22 mouse cellular contexts compared by ENCODE assay signal in the genomic region with DNA sequence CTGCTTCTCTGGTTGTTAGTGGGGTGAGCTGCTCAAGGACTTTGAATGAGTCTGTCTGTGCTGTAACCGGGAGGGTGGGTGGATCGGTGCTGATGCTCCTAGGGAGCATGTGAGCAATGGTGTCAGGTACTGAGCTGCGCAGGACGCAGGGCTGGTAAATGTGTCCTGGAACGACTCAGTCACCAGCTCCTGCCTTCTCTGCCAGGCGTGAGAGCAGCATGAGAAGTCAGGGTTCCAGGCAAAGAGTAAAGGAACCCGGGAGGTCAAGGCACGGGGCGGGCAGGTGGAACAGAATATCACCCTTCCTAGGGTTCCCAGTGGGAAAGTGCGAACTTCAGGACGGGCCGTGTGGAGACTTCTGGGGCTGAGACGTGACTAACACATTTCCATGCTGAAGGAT. TPM values are rescaled to one million over a fixed set of nuclear protein-coding genes. Genes with fewer than 3 reads are reported as not detected.
"Had no signal": no experiment of that assay in that cellular context is flagged by ENCODE, and none has a peak within 500 bp of the region (broad histone marks: within the 10 kb centered on the region; RNA-seq: fewer than 3 reads in every experiment).

No protein-coding gene starts in this region.

- H3K27ac ChIP-seq: limb, embryonic 10.5 days; limb, embryonic 13.5 days; liver, embryonic 12.5 days; liver, embryonic 15.5 days; midbrain, embryonic 12.5 days; midbrain, embryonic 15.5 days; neural tube, embryonic 13.5 days; stomach, postnatal 0 days had no signal

- DNase-seq: kidney, adult 18-20 months; kidney, adult 9 months; kidney, postnatal 14 days; kidney, postnatal 4 days; liver; lung, adult 2 months; lung, postnatal 14 days; lung, postnatal 4 days; right cerebral cortex, adult 18-20 months; right cerebral cortex, postnatal 25 days; spleen, adult 18-20 months; thymus, adult 18-20 months; thymus, postnatal 36 days had no signal

- H3K36me3 ChIP-seq: limb, embryonic 10.5 days; limb, embryonic 13.5 days; liver, embryonic 12.5 days; liver, embryonic 15.5 days; midbrain, embryonic 12.5 days; midbrain, embryonic 15.5 days; neural tube, embryonic 13.5 days had no signal

- H3K4me3 ChIP-seq: limb, embryonic 10.5 days; limb, embryonic 13.5 days; liver, embryonic 12.5 days; liver, embryonic 15.5 days; midbrain, embryonic 12.5 days; midbrain, embryonic 15.5 days; neural tube, embryonic 13.5 days had no signal

- H3K27me3 ChIP-seq: liver, embryonic 15.5 days; midbrain, embryonic 15.5 days; neural tube, embryonic 13.5 days had no signal

- ATAC-seq: liver, embryonic 12.5 days; midbrain, embryonic 15.5 days had no signal

- H3K4me1 ChIP-seq: limb, embryonic 10.5 days; limb, embryonic 13.5 days; midbrain, embryonic 12.5 days; midbrain, embryonic 15.5 days; neural tube, embryonic 13.5 days had no signal

RNA-seq across cellular contexts. Expression of gene Tuba3a, which starts 19.8 kb away (rescaled TPM):
- polyA plus RNA-seq: liver, embryonic 12.5 days; liver, embryonic 15.5 days; midbrain, embryonic 12.5 days; midbrain, embryonic 15.5 days; neural tube, embryonic 13.5 days; stomach, embryonic 14.5 days had no signal
